Mouse (Mus musculus): ENCODE data around the gene Hdgfl2. TPM values are rescaled to one million over a fixed set of nuclear protein-coding genes. Genes with fewer than 3 reads are reported as not detected.
"Not testable (repeated sequence)": the region's sequence is repeated elsewhere in the genome, so short reads cannot be mapped to it uniquely, and the experiment has no call there.

Gene Hdgfl2
- polyA plus RNA-seq, 1 experiment from 2014 or later, result 129 TPM

- H3K4me2 ChIP-seq (replicated peaks; ENCODE audit: low read depth, low read length), result peak within 1 kb of the TSS; percentile 75
- peak; percentile 55; the same call in 1 of the 2 replicates for ATAC-seq (ENCODE audit: low FRiP score, low TSS enrichment)
- H3K9ac ChIP-seq (replicated peaks; ENCODE audit: low read length), result peak within 1 kb of the TSS; percentile 86
- no peaks in the 10 kb centered on the region for H3K27me3 ChIP-seq (ENCODE audit: insufficient read depth, low read length)
- H3K36me3 ChIP-seq (ENCODE audit: insufficient read depth, low read length), result peaks cover 31% of the 10 kb centered on the region
- peaks cover 12% of the 10 kb centered on the region for H3K4me1 ChIP-seq (ENCODE audit: insufficient read depth, low read length)
- peak within 1 kb of the TSS; percentile 99 for H3K27ac ChIP-seq (ENCODE audit: low read length)
- 0% methylated on average over 35 of the region's 35 CpGs for WGBS
- H3K9me3 ChIP-seq (ENCODE audit: low read length), result no peaks in the 10 kb centered on the region
- H3K4me3 ChIP-seq (ENCODE audit: low read length), result peak within 1 kb of the TSS; percentile 87
Observed at GRCm38 (mm10) chr17:56074827-56075208, 4.6 kb upstream of the Hdgfl2 start, which contains the start of gene Ubxn6. TSS of gene Ubxn6 (minus strand) at chr17:56075028.

DNA sequence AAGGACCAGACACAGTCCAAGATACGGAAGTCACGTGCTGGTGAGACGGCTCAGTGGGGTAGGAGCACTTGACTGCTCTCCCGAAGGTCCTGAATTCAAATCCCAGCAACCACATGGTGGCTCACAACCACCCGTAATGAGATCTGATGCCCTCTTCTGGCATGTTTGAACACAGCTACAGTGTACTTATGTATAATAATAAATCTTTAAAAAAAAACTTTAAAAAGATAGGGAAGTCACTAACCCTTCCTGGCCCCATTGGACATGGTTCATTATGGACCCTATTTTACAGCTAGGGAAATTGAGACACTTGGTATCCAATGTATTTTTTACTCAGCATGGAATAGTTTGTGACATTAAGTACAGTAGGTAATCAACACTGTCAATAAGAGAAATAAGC is 1.9 kb upstream of the Hdgfl2 start:
- Histone ChIP-seq H3K9ac (replicated peaks; ENCODE audit: low read length) (no peak overlapping the region), H3K4me1 (ENCODE audit: insufficient read depth, low read length) (peaks cover 32% of the 10 kb centered on the region)
- WGBS, result 84% methylated on average over 5 of the region's 5 CpGs

DNA sequence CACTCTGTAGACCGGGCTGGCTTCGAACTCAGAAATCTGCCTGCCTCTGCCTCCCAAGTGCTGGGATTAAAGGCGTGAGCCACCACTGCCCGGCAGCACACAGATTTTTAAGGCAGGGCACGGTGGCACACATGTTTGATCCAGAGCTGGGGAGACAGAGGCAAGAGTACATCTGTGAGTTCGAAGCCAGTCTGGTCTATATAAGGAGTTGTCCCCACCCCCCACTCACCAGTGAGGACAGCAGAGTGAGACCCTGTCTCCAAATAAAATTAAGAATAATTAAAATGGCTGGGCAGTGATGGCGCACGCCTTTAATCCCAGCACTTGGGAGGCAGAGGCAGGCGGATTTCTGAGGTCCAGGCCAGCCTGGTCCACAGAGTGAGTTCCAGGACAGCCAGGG is 1.1 kb upstream of the Hdgfl2 start:
- H3K27me3 ChIP-seq (ENCODE audit: insufficient read depth, low read length); H3K9me3 ChIP-seq (ENCODE audit: low read length); H3K36me3 ChIP-seq (ENCODE audit: insufficient read depth, low read length); ATAC-seq (ENCODE audit: low FRiP score, low TSS enrichment); H3K9ac ChIP-seq (replicated peaks; ENCODE audit: low read length): not testable (repeated sequence)
- Histone ChIP-seq H3K4me3 (ENCODE audit: low read length) (peak overlapping the region; percentile 35), H3K4me1 (ENCODE audit: insufficient read depth, low read length) (peaks cover 32% of the 10 kb centered on the region), H3K27ac (ENCODE audit: low read length) (0 out of 2 replicates have a peak overlapping the region, but pooled peaks have one; percentile 3), H3K4me2 (replicated peaks; ENCODE audit: low read depth, low read length) (peak overlapping the region; percentile 47)
- WGBS, result 65% methylated on average over 9 of the region's 9 CpGs

More for the DNA sequence above, 1.9 kb upstream of the Hdgfl2 start:
- no peaks in the 10 kb centered on the region for H3K9me3 ChIP-seq (ENCODE audit: low read length)
- H3K4me2 ChIP-seq (replicated peaks; ENCODE audit: low read depth, low read length), result no peak overlapping the region
- no peak overlapping the region for H3K27ac ChIP-seq (ENCODE audit: low read length)
- ATAC-seq (ENCODE audit: low FRiP score, low TSS enrichment), result no peak
- 0 out of 2 replicates have a peak, but pooled peaks cover 5% of the 10 kb centered on the region for H3K36me3 ChIP-seq (ENCODE audit: insufficient read depth, low read length)
- H3K4me3 ChIP-seq (ENCODE audit: low read length), result no peak overlapping the region
- H3K27me3 ChIP-seq (ENCODE audit: insufficient read depth, low read length), result no peaks in the 10 kb centered on the region

GRCm38 (mm10) chr17:56079921-56080320 is 487 bp downstream of the Hdgfl2 start:
- Histone ChIP-seq H3K27me3 (ENCODE audit: insufficient read depth, low read length) (no peaks in the 10 kb centered on the region), H3K36me3 (ENCODE audit: insufficient read depth, low read length) (0 out of 2 replicates have a peak, but pooled peaks cover 7% of the 10 kb centered on the region), H3K4me3 (ENCODE audit: low read length) (peak overlapping the region; percentile 96), H3K4me1 (ENCODE audit: insufficient read depth, low read length) (peaks cover 25% of the 10 kb centered on the region), H3K4me2 (replicated peaks; ENCODE audit: low read depth, low read length) (peak overlapping the region; percentile 96), H3K9me3 (ENCODE audit: low read length) (no peaks in the 10 kb centered on the region), H3K27ac (ENCODE audit: low read length) (peak overlapping the region; percentile 36; the same call in 1 of the 2 replicates), H3K9ac (replicated peaks; ENCODE audit: low read length) (peak overlapping the region; percentile 93)
- ATAC-seq (ENCODE audit: low FRiP score, low TSS enrichment), result no peak
- WGBS, result 1% methylated on average over 11 of the region's 11 CpGs

- H3K27ac ChIP-seq (ENCODE audit: low read length), result peak overlapping the region; percentile 27; the same call in 1 of the 2 replicates
- no peaks in the 10 kb centered on the region for H3K27me3 ChIP-seq (ENCODE audit: insufficient read depth, low read length)
- H3K4me3 ChIP-seq (ENCODE audit: low read length), result peak overlapping the region; percentile 96
- peaks cover 7% of the 10 kb centered on the region; the same call in 1 of the 2 replicates for H3K36me3 ChIP-seq (ENCODE audit: insufficient read depth, low read length)
- 4% methylated on average over 8 of the region's 8 CpGs for WGBS
- H3K4me1 ChIP-seq (ENCODE audit: insufficient read depth, low read length), result peaks cover 19% of the 10 kb centered on the region
- peak overlapping the region; percentile 96 for H3K4me2 ChIP-seq (replicated peaks; ENCODE audit: low read depth, low read length)
- ATAC-seq (ENCODE audit: low FRiP score, low TSS enrichment), result peak; percentile 21; the same call in 1 of the 2 replicates
- H3K9ac ChIP-seq (replicated peaks; ENCODE audit: low read length), result peak overlapping the region; percentile 93
- H3K9me3 ChIP-seq (ENCODE audit: low read length), result no peaks in the 10 kb centered on the region
Observed at GRCm38 (mm10) chr17:56080781-56081585, 1.5 kb downstream of the Hdgfl2 start.

GRCm38 (mm10) chr17:56092312-56092711 is 12.9 kb downstream of the Hdgfl2 start:
- H3K4me2 ChIP-seq (replicated peaks; ENCODE audit: low read depth, low read length), result no peak overlapping the region
- ATAC-seq (ENCODE audit: low FRiP score, low TSS enrichment), result no peak
- no peaks in the 10 kb centered on the region for H3K4me1 ChIP-seq (ENCODE audit: insufficient read depth, low read length)
- peaks cover 33% of the 10 kb centered on the region for H3K36me3 ChIP-seq (ENCODE audit: insufficient read depth, low read length)
- no peak overlapping the region for H3K4me3 ChIP-seq (ENCODE audit: low read length)
- no peak overlapping the region for H3K9ac ChIP-seq (replicated peaks; ENCODE audit: low read length)
- no peaks in the 10 kb centered on the region for H3K27me3 ChIP-seq (ENCODE audit: insufficient read depth, low read length)
- WGBS, result 89% methylated on average over 1 of the region's 1 CpGs
- no peak overlapping the region for H3K27ac ChIP-seq (ENCODE audit: low read length)
- no peaks in the 10 kb centered on the region for H3K9me3 ChIP-seq (ENCODE audit: low read length)

- no peak overlapping the region for H3K4me2 ChIP-seq (replicated peaks; ENCODE audit: low read depth, low read length)
- H3K9me3 ChIP-seq (ENCODE audit: low read length), result no peaks in the 10 kb centered on the region
- 95% methylated on average over 1 of the region's 1 CpGs for WGBS
- H3K27ac ChIP-seq (ENCODE audit: low read length), result no peak overlapping the region
- H3K4me1 ChIP-seq (ENCODE audit: insufficient read depth, low read length), result no peaks in the 10 kb centered on the region
- H3K27me3 ChIP-seq (ENCODE audit: insufficient read depth, low read length), result no peaks in the 10 kb centered on the region
- no peak overlapping the region for H3K4me3 ChIP-seq (ENCODE audit: low read length)
- H3K36me3 ChIP-seq (ENCODE audit: insufficient read depth, low read length), result peaks cover 35% of the 10 kb centered on the region
- no peak for ATAC-seq (ENCODE audit: low FRiP score, low TSS enrichment)
- H3K9ac ChIP-seq (replicated peaks; ENCODE audit: low read length), result no peak overlapping the region
Observed at GRCm38 (mm10) chr17:56092794-56093193, 13.4 kb downstream of the Hdgfl2 start.

DNA sequence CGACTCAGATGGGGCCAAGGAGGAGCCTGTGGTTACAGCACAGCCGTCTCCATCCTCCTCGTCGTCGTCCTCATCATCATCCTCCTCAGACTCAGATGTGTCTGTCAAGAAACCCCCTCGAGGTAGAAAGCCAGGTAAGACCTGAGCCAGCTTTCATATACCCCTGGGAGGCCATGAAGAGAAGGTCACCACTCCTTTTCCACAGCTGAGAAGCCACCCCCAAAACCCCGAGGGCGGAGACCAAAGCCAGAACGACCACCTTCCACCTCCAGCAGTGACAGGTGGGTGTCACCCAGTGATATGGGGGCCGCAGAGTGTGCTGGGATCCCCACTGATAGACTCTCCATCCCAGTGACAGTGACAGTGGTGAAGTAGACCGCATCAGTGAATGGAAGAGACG is 17.4 kb downstream of the Hdgfl2 start:
- Histone ChIP-seq H3K27me3 (ENCODE audit: insufficient read depth, low read length) (no peaks in the 10 kb centered on the region), H3K4me2 (replicated peaks; ENCODE audit: low read depth, low read length) (no peak overlapping the region), H3K9ac (replicated peaks; ENCODE audit: low read length) (no peak overlapping the region), H3K36me3 (ENCODE audit: insufficient read depth, low read length) (peaks cover 63% of the 10 kb centered on the region), H3K4me1 (ENCODE audit: insufficient read depth, low read length) (no peaks in the 10 kb centered on the region), H3K27ac (ENCODE audit: low read length) (no peak overlapping the region), H3K4me3 (ENCODE audit: low read length) (no peak overlapping the region), H3K9me3 (ENCODE audit: low read length) (no peaks in the 10 kb centered on the region)
- no peak for ATAC-seq (ENCODE audit: low FRiP score, low TSS enrichment)
- WGBS, result 89% methylated on average over 12 of the region's 12 CpGs

DNA sequence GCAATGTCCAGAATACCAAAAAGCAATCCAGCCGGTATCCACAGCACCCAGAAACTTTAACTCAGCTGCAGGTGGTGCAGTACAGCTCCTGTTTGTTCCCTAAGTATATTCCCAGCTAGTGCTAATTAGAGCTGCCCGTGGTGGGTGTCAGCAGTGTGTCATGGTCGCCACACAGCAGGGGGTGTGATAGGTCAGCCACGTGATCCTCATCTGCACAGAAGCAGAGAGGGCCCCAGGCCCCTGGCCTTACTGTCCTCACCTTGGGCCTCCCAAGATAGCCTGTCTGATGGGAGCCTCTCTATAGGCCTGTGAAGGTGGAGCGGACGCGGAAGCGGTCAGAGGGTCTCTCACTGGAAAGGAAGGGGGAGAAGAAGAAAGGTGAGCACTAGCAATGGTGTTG is 18.7 kb downstream of the Hdgfl2 start:
- H3K27me3 ChIP-seq (ENCODE audit: insufficient read depth, low read length), result no peaks in the 10 kb centered on the region
- no peak overlapping the region for H3K9ac ChIP-seq (replicated peaks; ENCODE audit: low read length)
- 94% methylated on average over 8 of the region's 8 CpGs for WGBS
- no peak overlapping the region for H3K27ac ChIP-seq (ENCODE audit: low read length)
- H3K9me3 ChIP-seq (ENCODE audit: low read length), result no peaks in the 10 kb centered on the region
- peaks cover 75% of the 10 kb centered on the region for H3K36me3 ChIP-seq (ENCODE audit: insufficient read depth, low read length)
- H3K4me3 ChIP-seq (ENCODE audit: low read length), result no peak overlapping the region
- no peak for ATAC-seq (ENCODE audit: low FRiP score, low TSS enrichment)
- no peaks in the 10 kb centered on the region for H3K4me1 ChIP-seq (ENCODE audit: insufficient read depth, low read length)
- H3K4me2 ChIP-seq (replicated peaks; ENCODE audit: low read depth, low read length), result no peak overlapping the region

Measured in kidney, embryonic 16.5 days (tissue).